Mouse (Mus musculus): Measurements from ENCODE around the gene Pet100. TPM values are rescaled to one million over a fixed set of nuclear protein-coding genes. Genes with fewer than 3 reads are reported as not detected.

Pet100 gene
- polyA plus RNA-seq, 1 experiment from 2014 or later: 93.2 TPM

DNA sequence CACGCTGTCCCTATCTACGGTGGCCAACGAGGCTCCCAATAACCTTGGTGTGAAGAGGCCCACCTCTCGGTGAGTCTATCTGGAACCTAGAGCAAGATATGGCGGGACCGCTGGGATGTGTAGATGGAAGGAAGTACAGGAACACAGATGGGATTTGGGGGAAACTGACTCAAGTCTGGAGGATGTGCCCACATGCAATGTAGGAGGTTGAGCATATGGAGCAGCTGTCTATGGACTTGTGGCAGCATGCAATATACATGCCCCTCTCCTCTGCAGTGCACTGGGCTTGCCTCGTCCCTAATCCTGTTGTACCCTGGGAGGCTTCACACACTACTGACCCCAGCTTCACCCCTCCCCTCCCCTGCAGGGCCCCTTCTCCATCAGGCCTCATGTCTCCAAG lies 13.5 kb upstream of the Pet100 start:
- H3K4me2 ChIP-seq (ENCODE audit: low read depth, low read length, severe bottlenecking): no peak overlapping the region
- no peak overlapping the region for H3K4me3 ChIP-seq (ENCODE audit: low read depth, low read length)
- H3K4me1 ChIP-seq (replicated peaks; ENCODE audit: control insufficient read depth, insufficient read depth, low read length): no peaks in the 10 kb centered on the region
- DNase-seq (ENCODE audit: low spot score) (no peak), ATAC-seq (replicated peaks; ENCODE audit: low FRiP score) (no peak)
- H3K27ac ChIP-seq (ENCODE audit: low read depth, low read length): no peak overlapping the region
- peaks cover 4% of the 10 kb centered on the region; the same call in 1 of the 2 replicates for H3K36me3 ChIP-seq (ENCODE audit: control insufficient read depth, insufficient read depth, low read length)
- 86% methylated on average over 6 of the region's 7 CpGs for WGBS
- H3K9me3 ChIP-seq (ENCODE audit: control insufficient read depth, low read length): no peaks in the 10 kb centered on the region
- no peaks in the 10 kb centered on the region for H3K27me3 ChIP-seq (ENCODE audit: control insufficient read depth, insufficient read depth, low read length)
- no peak overlapping the region for H3K9ac ChIP-seq (ENCODE audit: low read length)

DNA sequence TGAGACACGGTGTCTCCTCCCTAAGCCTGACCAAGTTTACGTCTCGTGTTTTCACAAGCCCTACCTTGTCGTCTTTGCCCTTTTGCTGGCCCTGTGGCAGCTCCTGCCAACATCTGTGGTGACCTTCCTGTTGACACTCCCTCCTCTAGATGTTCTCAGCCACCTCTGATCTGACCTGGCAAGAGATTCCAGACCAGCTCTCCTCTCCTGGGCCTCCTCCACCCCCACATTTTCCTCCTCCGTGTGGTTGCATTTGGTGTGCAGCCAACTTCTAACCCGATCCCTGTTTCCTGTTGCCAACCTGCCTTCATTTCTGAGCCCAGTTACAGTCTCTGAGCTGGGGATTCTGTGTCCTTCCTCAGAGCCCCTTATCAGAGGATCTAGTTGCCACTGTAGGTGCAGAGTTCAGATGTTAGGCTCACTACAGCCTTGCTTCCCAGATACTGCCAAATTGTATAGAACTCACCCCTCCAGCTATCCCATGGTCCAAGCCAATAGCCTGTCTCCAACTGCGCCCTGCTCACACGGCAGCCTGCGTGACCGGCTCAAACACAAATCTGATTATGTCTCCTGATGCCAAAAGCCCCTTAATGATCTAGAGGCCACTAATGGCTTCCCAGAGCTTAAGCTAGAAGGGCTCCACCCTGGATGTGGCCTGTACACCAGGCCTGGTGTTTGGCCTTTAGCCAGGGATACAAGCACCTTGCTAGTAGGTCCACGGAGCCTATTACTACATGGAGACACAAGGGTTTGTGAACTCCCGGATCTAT lies 12.1 kb upstream of the Pet100 start:
- Histone ChIP-seq H3K36me3 (ENCODE audit: control insufficient read depth, insufficient read depth, low read length) (peaks cover 4% of the 10 kb centered on the region; the same call in 1 of the 2 replicates), H3K9ac (ENCODE audit: low read length) (no peak overlapping the region), H3K4me1 (replicated peaks; ENCODE audit: control insufficient read depth, insufficient read depth, low read length) (no peaks in the 10 kb centered on the region), H3K27me3 (ENCODE audit: control insufficient read depth, insufficient read depth, low read length) (no peaks in the 10 kb centered on the region), H3K9me3 (ENCODE audit: control insufficient read depth, low read length) (no peaks in the 10 kb centered on the region), H3K4me2 (ENCODE audit: low read depth, low read length, severe bottlenecking) (no peak overlapping the region), H3K27ac (ENCODE audit: low read depth, low read length) (no peak overlapping the region), H3K4me3 (ENCODE audit: low read depth, low read length) (no peak overlapping the region)
- ATAC-seq (replicated peaks; ENCODE audit: low FRiP score) (no peak), DNase-seq (ENCODE audit: low spot score) (no peak)
- WGBS: 91% methylated on average over 12 of the region's 12 CpGs

DNA sequence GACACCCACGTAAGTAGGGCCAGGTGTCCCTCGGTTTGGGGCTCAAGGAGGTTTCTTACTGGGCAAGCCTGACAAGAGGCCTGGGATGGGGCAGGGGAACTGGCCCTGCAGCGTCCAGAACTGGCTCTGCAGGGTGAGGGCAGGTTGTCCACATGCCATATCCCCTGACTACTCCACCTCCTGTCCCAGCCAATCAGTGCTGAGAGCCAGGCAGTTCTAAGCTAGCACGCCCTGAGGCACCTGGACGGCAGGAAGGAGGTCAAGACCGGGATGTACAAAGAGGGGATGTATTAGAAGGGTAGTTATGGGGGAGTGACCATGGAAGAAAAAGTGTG lies 11.6 kb upstream of the Pet100 start:
- H3K4me2 ChIP-seq (ENCODE audit: low read depth, low read length, severe bottlenecking): no peak overlapping the region
- H3K27me3 ChIP-seq (ENCODE audit: control insufficient read depth, insufficient read depth, low read length): no peaks in the 10 kb centered on the region
- H3K9me3 ChIP-seq (ENCODE audit: control insufficient read depth, low read length): no peaks in the 10 kb centered on the region
- H3K36me3 ChIP-seq (ENCODE audit: control insufficient read depth, insufficient read depth, low read length): peaks cover 7% of the 10 kb centered on the region; the same call in 1 of the 2 replicates
- no peak overlapping the region for H3K4me3 ChIP-seq (ENCODE audit: low read depth, low read length)
- WGBS: 78% methylated on average over 6 of the region's 6 CpGs
- H3K4me1 ChIP-seq (replicated peaks; ENCODE audit: control insufficient read depth, insufficient read depth, low read length): no peaks in the 10 kb centered on the region
- no peak for ATAC-seq (replicated peaks; ENCODE audit: low FRiP score)
- DNase-seq (ENCODE audit: low spot score): no peak
- no peak overlapping the region for H3K27ac ChIP-seq (ENCODE audit: low read depth, low read length)
- no peak overlapping the region for H3K9ac ChIP-seq (ENCODE audit: low read length)

DNA sequence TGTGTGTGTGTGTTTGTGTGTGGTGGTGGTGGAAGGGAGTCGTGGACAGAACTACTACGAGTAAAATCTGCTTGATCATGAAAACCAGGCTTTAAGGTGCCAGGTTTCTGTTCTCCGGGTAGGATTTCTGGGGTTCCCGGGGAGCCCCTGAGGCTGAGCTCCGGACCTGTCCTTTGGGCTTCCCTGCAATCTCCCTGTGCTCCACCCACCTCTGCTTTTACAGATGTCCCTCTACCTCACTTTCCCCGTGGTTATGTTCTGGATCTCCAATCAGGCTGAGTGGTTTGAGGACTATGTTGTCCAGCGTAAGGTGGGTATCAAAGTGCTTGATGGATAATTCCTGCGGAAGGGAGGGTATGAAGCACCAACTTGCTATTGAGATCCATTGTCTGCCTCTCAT lies 771 bp downstream of the Pet100 start:
- no peak for DNase-seq (ENCODE audit: low spot score)
- Histone ChIP-seq H3K36me3 (ENCODE audit: control insufficient read depth, insufficient read depth, low read length) (peaks cover 2% of the 10 kb centered on the region; the same call in 1 of the 2 replicates), H3K9ac (ENCODE audit: low read length) (peak overlapping the region; percentile 61; the same call in 1 of the 2 replicates), H3K4me1 (replicated peaks; ENCODE audit: control insufficient read depth, insufficient read depth, low read length) (peaks cover 4% of the 10 kb centered on the region; the same call in 1 of the 2 replicates), H3K27ac (ENCODE audit: low read depth, low read length) (no peak overlapping the region), H3K4me2 (ENCODE audit: low read depth, low read length, severe bottlenecking) (peak overlapping the region; percentile 60), H3K9me3 (ENCODE audit: control insufficient read depth, low read length) (no peaks in the 10 kb centered on the region), H3K27me3 (ENCODE audit: control insufficient read depth, insufficient read depth, low read length) (no peaks in the 10 kb centered on the region), H3K4me3 (ENCODE audit: low read depth, low read length) (peak overlapping the region; percentile 92)
- ATAC-seq (replicated peaks; ENCODE audit: low FRiP score): no peak
- WGBS: 71% methylated on average over 8 of the region's 8 CpGs

DNA sequence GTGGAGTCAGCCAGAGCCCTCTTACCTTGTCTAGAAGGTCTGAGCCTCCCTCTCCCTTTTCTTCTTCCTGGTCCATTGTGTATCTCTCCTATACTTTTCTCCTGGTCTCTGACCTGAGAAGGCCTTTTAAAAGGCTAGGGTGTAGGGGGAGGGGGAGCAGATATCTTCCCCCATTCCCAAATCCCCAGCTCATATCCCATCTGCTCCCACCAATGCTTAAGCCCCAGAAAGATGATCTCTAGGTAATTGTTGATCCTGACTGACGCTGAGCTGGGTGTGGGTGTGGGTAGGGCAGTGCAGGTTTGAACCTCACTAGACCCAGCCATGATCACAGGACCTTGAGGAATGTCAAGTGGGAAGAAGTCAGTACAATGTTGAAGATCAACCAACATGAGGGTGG lies 4.1 kb downstream of the Pet100 start, which contains the start of gene Pcp2:
Gene Pcp2, minus strand, starts transcription at position 101 of the 400 bp plus-strand sequence.
- ATAC-seq (replicated peaks; ENCODE audit: low FRiP score) (no peak), DNase-seq (ENCODE audit: low spot score) (no peak)
- 62% methylated on average over 1 of the region's 1 CpGs for WGBS
- Histone ChIP-seq H3K4me1 (replicated peaks; ENCODE audit: control insufficient read depth, insufficient read depth, low read length) (peaks cover 2% of the 10 kb centered on the region; the same call in 1 of the 2 replicates), H3K4me3 (ENCODE audit: low read depth, low read length) (no peak within 1 kb of the TSS), H3K4me2 (ENCODE audit: low read depth, low read length, severe bottlenecking) (no peak within 1 kb of the TSS), H3K36me3 (ENCODE audit: control insufficient read depth, insufficient read depth, low read length) (no peaks in the 10 kb centered on the region), H3K9ac (ENCODE audit: low read length) (no peak within 1 kb of the TSS), H3K9me3 (ENCODE audit: control insufficient read depth, low read length) (no peaks in the 10 kb centered on the region), H3K27me3 (ENCODE audit: control insufficient read depth, insufficient read depth, low read length) (peaks cover 2% of the 10 kb centered on the region; the same call in 1 of the 2 replicates), H3K27ac (ENCODE audit: low read depth, low read length) (no peak within 1 kb of the TSS)

DNA sequence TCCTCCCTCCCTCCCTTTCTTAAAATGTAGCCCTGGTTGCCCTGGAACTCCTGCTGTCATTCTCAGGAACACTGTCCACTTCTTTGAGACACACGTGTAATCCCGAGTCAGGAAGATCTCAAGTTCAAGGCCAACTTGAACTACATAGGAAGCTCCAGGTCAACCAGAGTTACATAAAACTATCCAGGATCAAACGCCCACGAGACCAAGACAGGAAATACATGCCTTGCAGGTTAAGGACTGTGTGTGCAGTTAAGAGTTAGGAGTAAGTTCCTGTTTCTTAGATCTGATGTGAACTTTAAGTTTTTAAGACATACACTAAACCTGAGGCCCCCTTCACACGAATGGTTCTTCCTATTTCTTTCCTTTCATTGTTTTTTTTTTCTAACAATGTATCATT lies 5.6 kb downstream of the Pet100 start:
- H3K27me3 ChIP-seq (ENCODE audit: control insufficient read depth, insufficient read depth, low read length): peaks cover 2% of the 10 kb centered on the region; the same call in 1 of the 2 replicates
- ATAC-seq (replicated peaks; ENCODE audit: low FRiP score) (no peak), DNase-seq (ENCODE audit: low spot score) (no peak)
- H3K4me1 ChIP-seq (replicated peaks; ENCODE audit: control insufficient read depth, insufficient read depth, low read length): peaks cover under 1% of the 10 kb centered on the region; the same call in 1 of the 2 replicates
- no peak overlapping the region for H3K27ac ChIP-seq (ENCODE audit: low read depth, low read length)
- no peaks in the 10 kb centered on the region for H3K9me3 ChIP-seq (ENCODE audit: control insufficient read depth, low read length)
- WGBS: 68% methylated on average over 5 of the region's 5 CpGs
- H3K4me3 ChIP-seq (ENCODE audit: low read depth, low read length): no peak overlapping the region
- no peak overlapping the region for H3K9ac ChIP-seq (ENCODE audit: low read length)
- no peak overlapping the region for H3K4me2 ChIP-seq (ENCODE audit: low read depth, low read length, severe bottlenecking)
- no peaks in the 10 kb centered on the region for H3K36me3 ChIP-seq (ENCODE audit: control insufficient read depth, insufficient read depth, low read length)

DNA sequence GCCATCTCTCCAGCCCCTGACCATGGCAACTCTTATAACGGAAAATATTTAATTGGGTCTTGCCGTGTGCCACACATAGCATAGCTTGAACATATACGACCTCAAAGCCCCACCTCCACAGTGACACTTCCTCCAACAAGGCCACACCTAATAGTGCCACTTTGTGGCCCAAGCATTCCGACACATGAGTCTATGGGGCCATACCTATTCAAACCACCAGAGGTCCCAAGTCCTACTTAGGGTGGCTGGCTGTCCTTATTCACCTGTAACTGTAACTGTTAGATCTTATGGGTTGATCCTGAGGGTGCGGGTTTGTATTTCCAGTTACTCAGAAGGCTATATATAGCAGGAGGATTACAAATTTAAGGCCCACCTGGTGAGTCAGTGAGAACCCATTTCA lies 6.7 kb downstream of the Pet100 start:
- Histone ChIP-seq H3K4me2 (ENCODE audit: low read depth, low read length, severe bottlenecking) (no peak overlapping the region), H3K9me3 (ENCODE audit: control insufficient read depth, low read length) (no peaks in the 10 kb centered on the region), H3K36me3 (ENCODE audit: control insufficient read depth, insufficient read depth, low read length) (no peaks in the 10 kb centered on the region), H3K4me1 (replicated peaks; ENCODE audit: control insufficient read depth, insufficient read depth, low read length) (no peaks in the 10 kb centered on the region; the same call in 1 of the 2 replicates), H3K4me3 (ENCODE audit: low read depth, low read length) (no peak overlapping the region), H3K9ac (ENCODE audit: low read length) (no peak overlapping the region), H3K27ac (ENCODE audit: low read depth, low read length) (no peak overlapping the region), H3K27me3 (ENCODE audit: control insufficient read depth, insufficient read depth, low read length) (peaks cover 2% of the 10 kb centered on the region; the same call in 1 of the 2 replicates)
- DNase-seq (ENCODE audit: low spot score): no peak
- ATAC-seq (replicated peaks; ENCODE audit: low FRiP score): no peak
- WGBS: 30% methylated on average over 5 of the region's 5 CpGs

DNA sequence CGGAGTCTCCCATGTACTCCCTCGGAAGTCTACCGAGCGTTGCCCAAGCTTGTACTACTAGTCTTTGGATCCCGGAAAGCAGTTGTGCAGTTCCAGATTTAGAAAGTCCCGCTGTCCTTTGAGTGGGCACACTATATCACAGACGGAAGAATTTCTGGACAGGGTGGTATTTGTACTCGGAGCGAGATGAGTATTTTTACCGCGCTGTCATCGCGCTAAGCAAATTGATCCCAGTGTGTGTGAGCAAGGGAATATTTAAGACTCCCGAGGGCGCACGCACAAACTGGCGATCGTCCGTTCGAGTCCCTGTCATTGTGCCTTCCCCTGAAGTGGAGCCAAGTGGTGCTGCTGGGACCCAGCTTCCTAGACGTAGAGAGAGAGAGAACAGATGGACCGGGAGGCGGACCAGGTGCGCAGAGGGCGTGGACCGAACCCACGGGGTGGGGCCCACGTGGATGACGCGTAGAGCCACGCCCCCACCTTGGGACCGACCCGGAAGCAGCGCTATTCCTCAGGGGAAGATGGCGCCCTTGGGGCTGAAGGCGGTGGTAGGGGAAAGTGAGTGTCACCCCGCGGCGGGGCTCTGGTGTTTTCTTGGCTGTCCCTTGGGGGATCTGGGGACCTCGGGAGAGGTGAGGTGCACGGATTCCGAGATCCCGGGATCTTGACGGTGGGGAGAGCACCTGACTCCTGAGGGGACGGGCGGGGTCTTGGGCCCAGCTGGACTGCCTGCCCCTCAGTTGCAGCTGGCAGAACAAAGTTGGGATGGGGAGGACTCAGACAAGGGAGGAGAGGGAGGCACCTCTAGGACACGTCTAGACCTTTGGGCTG lies 9.5 kb downstream of the Pet100 start, which contains the start of gene Stxbp2:
Gene Stxbp2, plus strand, starts transcription at position 309 of the 831 bp plus-strand sequence.
- Histone ChIP-seq H3K9me3 (ENCODE audit: control insufficient read depth, low read length) (no peaks in the 10 kb centered on the region), H3K4me3 (ENCODE audit: low read depth, low read length) (peak within 1 kb of the TSS; percentile 51), H3K36me3 (ENCODE audit: control insufficient read depth, insufficient read depth, low read length) (no peaks in the 10 kb centered on the region), H3K27ac (ENCODE audit: low read depth, low read length) (no peak within 1 kb of the TSS), H3K4me2 (ENCODE audit: low read depth, low read length, severe bottlenecking) (peak within 1 kb of the TSS; percentile 75), H3K9ac (ENCODE audit: low read length) (peak within 1 kb of the TSS; percentile 49), H3K27me3 (ENCODE audit: control insufficient read depth, insufficient read depth, low read length) (peaks cover 2% of the 10 kb centered on the region; the same call in 1 of the 2 replicates), H3K4me1 (replicated peaks; ENCODE audit: control insufficient read depth, insufficient read depth, low read length) (no peaks in the 10 kb centered on the region; the same call in 1 of the 2 replicates)
- ATAC-seq (replicated peaks; ENCODE audit: low FRiP score): peak; percentile 78
- WGBS: 7% methylated on average over 46 of the region's 47 CpGs
- DNase-seq (ENCODE audit: low spot score): peak; percentile 80

All from forebrain, embryonic 11.5 days (tissue).